Mouse (Mus musculus) brown adipose tissue, adult 24 weeks (tissue): ENCODE results near the gene Hkdc1. TPM values are rescaled to one million over a fixed set of nuclear protein-coding genes. Genes with fewer than 3 reads are reported as not detected.

Experiments
- H3K27ac ChIP-seq: fragments of 200-500 bp; replicated peaks from 2 replicates; pipeline ENCODE4 v1.5.1; 2012; ENCODE audit warnings: low read depth, mild to moderate bottlenecking, low read length
- H3K4me1 ChIP-seq: fragments of 200-500 bp; 2 replicates; pipeline ENCODE4 v1.6.1; 2012; ENCODE audit warnings: low read length, mixed read lengths; ENCODE audit not compliant: control insufficient read depth, insufficient read depth, insufficient read length
- H3K4me3 ChIP-seq: fragments of 200-500 bp; 2 replicates; pipeline ENCODE4 v1.5.1; 2012; ENCODE audit warnings: low read depth, mild to moderate bottlenecking, low read length, moderate library complexity; ENCODE audit not compliant: insufficient read depth
- polyA plus RNA-seq: library from polyadenylated mRNA; stranded (reverse); fragments of >200 nt; gene quantifications from 2 replicates; pipeline ENCODE4 v1.2.4, GENCODE M21; 2012; ENCODE audit not compliant: missing spikeins, insufficient read depth, insufficient read length

The Hkdc1 gene
- polyA plus RNA-seq, 1 experiment, result not detected

- H3K4me3 ChIP-seq, result no peak overlapping the region
- no peaks in the 10 kb centered on the region for H3K4me1 ChIP-seq
- no peak overlapping the region for H3K27ac ChIP-seq
Observed at GRCm38 (mm10) chr10:62412906-62413605, 9.2 kb downstream of the Hkdc1 start.

GRCm38 (mm10) chr10:62411431-62412410, 10.6 kb downstream of the Hkdc1 start:
- H3K4me1 ChIP-seq, result no peaks in the 10 kb centered on the region

DNA sequence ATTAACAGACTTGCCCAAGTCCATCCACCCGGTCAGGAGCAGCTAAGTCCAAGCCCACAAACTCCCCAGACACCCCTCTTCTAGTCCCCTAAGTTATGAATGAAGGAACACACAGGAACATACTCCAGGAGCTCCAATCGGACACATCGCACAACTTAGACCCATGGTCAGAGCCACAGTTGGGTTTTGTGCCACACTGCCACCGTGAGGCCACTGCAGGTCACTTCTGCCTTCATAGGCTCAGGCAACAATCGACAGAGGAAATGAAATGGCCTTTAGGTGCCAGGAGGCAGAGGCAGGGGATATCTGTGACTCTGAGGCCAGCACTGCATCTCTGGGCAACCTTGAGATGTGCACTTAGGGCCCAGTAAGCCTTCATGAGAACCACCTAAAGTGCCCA, 11.3 kb downstream of the Hkdc1 start:
- Histone ChIP-seq H3K27ac (no peak overlapping the region), H3K4me3 (no peak overlapping the region), H3K4me1 (no peaks in the 10 kb centered on the region)

More at GRCm38 (mm10) chr10:62411431-62412410, 10.6 kb downstream of the Hkdc1 start:
- H3K27ac ChIP-seq, result no peak overlapping the region
- no peak overlapping the region for H3K4me3 ChIP-seq

DNA sequence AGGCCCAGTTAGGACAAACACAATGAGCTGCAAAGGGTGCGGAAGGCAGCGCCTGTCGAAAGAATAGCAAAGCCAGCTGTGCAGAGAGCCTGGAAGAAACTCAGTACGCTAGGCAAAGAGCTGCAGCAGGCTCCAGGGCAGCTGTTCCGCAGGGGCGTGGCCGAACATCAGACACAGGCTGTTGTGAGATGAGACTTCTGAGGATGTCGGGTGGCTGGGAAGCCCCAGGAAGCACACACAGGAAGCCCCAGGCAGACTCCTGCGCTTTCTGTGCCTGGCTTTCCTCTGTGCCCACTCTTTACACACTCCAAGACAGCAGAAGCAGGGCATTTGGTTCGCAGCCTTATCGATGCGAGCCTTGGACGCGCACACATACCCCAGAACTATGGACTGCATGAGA, 17.4 kb downstream of the Hkdc1 start:
- Histone ChIP-seq H3K4me3 (no peak overlapping the region), H3K27ac (no peak overlapping the region), H3K4me1 (no peaks in the 10 kb centered on the region; the same call in 1 of the 2 replicates)

DNA sequence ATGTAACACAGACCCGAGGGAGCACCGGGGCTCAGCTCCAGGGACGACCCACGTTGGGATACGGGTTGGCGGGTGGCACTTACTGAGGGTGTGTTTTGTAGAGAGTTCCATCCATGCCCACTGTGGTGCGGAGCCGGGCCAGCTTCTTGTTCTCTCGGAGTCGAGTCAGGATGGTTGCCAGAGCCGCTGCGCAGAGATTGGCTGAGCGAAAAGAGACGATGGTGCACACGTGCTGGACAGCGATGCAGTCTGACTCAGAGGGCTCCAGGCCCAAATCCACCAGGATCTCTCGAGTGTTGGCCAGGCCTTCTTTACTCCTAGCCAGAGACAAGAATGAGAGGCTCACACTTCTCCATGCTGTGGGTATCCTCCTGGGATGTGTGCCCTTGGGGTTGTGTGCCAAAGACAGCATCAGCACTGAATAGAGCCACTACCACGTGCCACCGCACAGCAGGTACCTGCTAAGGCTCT, 20.6 kb downstream of the Hkdc1 start:
- H3K27ac ChIP-seq, result no peak overlapping the region
- no peak overlapping the region for H3K4me3 ChIP-seq
- no peaks in the 10 kb centered on the region; the same call in 1 of the 2 replicates for H3K4me1 ChIP-seq

DNA sequence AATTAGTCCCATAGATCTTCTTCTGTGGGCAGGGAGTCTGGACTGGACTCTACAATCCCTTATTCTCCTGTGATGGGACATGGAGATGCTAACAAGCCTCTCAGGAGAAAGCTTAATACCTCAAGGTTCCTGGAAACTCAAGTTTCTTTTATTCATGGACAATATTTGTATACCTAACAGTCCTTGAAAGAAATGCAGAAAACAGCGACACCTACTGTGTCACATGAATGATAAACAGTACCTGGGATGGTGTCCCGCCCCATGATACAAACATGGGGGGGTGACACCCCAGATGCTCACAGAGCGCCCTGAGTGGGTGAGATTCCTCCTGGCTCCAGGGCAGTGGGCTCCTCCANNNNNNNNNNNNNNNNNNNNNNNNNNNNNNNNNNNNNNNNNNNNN, 39.3 kb downstream of the Hkdc1 start:
- Histone ChIP-seq H3K4me3 (no peak overlapping the region), H3K4me1 (no peaks in the 10 kb centered on the region), H3K27ac (no peak overlapping the region)

DNA sequence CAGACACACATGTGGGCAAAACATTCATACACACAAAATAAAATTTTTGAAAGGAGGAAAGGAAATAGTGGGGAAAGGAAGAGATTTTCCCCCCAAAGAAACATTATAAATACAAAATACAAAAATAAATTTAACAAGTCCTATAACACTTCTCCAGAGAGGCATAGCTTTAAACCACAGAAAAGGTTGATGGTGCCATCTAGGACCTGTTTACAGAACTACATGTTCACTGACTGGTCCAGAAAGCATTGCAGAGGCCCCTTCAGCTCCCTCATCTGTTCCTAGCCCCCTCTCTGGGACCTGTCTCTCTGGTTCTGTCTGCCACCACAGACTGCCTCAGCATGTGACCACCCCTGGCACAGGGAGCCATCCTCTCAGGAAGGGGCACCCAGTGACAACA, 41.4 kb downstream of the Hkdc1 start:
- Histone ChIP-seq H3K27ac (no peak overlapping the region), H3K4me3 (no peak overlapping the region), H3K4me1 (no peaks in the 10 kb centered on the region)

- Histone ChIP-seq H3K4me1 (no peaks in the 10 kb centered on the region), H3K4me3 (no peak within 1 kb of the TSS), H3K27ac (no peak within 1 kb of the TSS)
Observed at GRCm38 (mm10) chr10:62379808-62380207, 42.5 kb downstream of the Hkdc1 start, which contains the start of gene Hk1. TSS of gene Hk1 (minus strand) at chr10:62379908.

DNA sequence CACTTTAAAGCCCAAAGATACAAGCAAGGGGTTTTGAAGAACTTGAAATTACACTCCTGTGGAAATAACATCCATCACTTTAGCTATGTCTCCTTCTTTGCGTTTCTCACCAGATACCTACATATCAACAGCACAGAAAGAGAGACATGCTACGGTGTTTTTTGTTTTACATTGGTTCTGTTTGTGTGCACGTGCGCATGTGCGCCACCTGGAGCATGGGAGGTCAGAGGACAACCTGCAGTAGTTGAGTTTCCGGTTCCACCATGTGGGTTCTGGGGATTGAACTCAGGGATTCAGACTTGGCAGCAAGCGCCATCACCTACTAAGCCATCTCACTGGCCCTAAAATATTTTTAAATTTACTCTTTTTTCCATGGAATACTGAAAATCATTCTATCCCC, 63.5 kb downstream of the Hkdc1 start:
- no peaks in the 10 kb centered on the region for H3K4me1 ChIP-seq

GRCm38 (mm10) chr10:62356105-62356730, 66.1 kb downstream of the Hkdc1 start:
- H3K4me3 ChIP-seq, result no peak overlapping the region
- no peak overlapping the region for H3K27ac ChIP-seq
- no peaks in the 10 kb centered on the region for H3K4me1 ChIP-seq

More for the DNA sequence above, 63.5 kb downstream of the Hkdc1 start:
- no peak overlapping the region for H3K27ac ChIP-seq
- H3K4me3 ChIP-seq, result no peak overlapping the region

GRCm38 (mm10) chr10:62345147-62345546, 77.1 kb downstream of the Hkdc1 start:
- Histone ChIP-seq H3K4me3 (no peak overlapping the region), H3K27ac (no peak overlapping the region), H3K4me1 (0 out of 2 replicates have a peak, but pooled peaks cover 3% of the 10 kb centered on the region)

- no peak overlapping the region for H3K27ac ChIP-seq
- H3K4me3 ChIP-seq, result no peak overlapping the region
- H3K4me1 ChIP-seq, result 0 out of 2 replicates have a peak, but pooled peaks cover 3% of the 10 kb centered on the region
Observed at GRCm38 (mm10) chr10:62344004-62344752, 78.1 kb downstream of the Hkdc1 start.

DNA sequence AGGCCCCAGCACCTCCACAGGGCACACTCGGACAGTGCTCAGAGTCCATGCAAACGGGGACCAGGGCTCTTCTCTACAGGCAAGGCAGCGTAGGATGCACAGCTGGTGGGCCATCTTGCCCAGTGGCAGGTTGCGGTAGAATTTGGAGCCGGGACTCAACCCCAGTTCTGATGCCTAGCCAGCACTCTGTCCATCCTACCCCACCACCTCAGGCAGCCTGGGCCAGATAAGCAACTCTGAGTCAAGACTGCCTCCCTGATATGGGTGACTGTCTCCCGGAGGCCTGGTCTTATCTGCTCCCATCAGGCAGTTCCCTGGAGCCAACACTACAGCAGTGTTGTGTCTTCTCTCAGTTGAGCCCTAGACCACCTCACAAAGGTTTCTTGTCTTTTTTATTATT, 79.8 kb downstream of the Hkdc1 start:
- Histone ChIP-seq H3K27ac (no peak overlapping the region), H3K4me1 (peaks cover 13% of the 10 kb centered on the region), H3K4me3 (no peak overlapping the region)

GRCm38 (mm10) chr10:62341956-62342355, 80.3 kb downstream of the Hkdc1 start:
- Histone ChIP-seq H3K4me3 (no peak overlapping the region), H3K27ac (no peak overlapping the region), H3K4me1 (peaks cover 13% of the 10 kb centered on the region)
